Mouse (Mus musculus) liver, embryonic 12.5 days (tissue): ENCODE results near the gene Mturn. TPM values are rescaled to one million over a fixed set of nuclear protein-coding genes. Genes with fewer than 3 reads are reported as not detected.

Experiments used
- ATAC-seq: fragments of 200-750 bp; cut with Nextera tagmentation; 2 replicates; pipeline ENCODE4 v1.8.0; 2017; ENCODE audit warnings: moderate number of reproducible peaks, mild to moderate bottlenecking, moderate library complexity
- H3K27ac ChIP-seq: fragments of 300-500 bp; sonication (generic); 2 replicates; pipeline ENCODE4 v1.5.1; 2016; ENCODE audit warnings: mild to moderate bottlenecking
- H3K27me3 ChIP-seq: fragments of 300-500 bp; sonication (generic); replicated peaks from 2 replicates; pipeline ENCODE4 v1.6.1; 2016; ENCODE audit warnings: mild to moderate bottlenecking, moderate library complexity
- H3K36me3 ChIP-seq: fragments of 300-500 bp; sonication (generic); 2 replicates; pipeline ENCODE4 v1.6.1; 2016; ENCODE audit warnings: mild to moderate bottlenecking, moderate library complexity
- H3K4me1 ChIP-seq: fragments of 300-500 bp; sonication (generic); 2 replicates; pipeline ENCODE4 v1.6.1; 2016
- H3K4me2 ChIP-seq: fragments of 300-500 bp; sonication (generic); 2 replicates; pipeline ENCODE4 v1.6.1; 2016; ENCODE audit warnings: mild to moderate bottlenecking, moderate library complexity
- H3K4me3 ChIP-seq: fragments of 300-500 bp; sonication (generic); 2 replicates; pipeline ENCODE4 v1.5.1; 2016; ENCODE audit warnings: mild to moderate bottlenecking, moderate library complexity
- H3K9ac ChIP-seq: fragments of 300-500 bp; sonication (generic); 2 replicates; pipeline ENCODE4 v1.6.1; 2016; ENCODE audit warnings: mild to moderate bottlenecking, moderate library complexity
- H3K9me3 ChIP-seq: fragments of 300-500 bp; sonication (generic); replicated peaks from 2 replicates; pipeline ENCODE4 v1.6.1; 2016; ENCODE audit warnings: mild to moderate bottlenecking, moderate library complexity
- WGBS: fragments of 180-500 bp; shearing (Covaris S2); methylation state at CpG from one replicate; pipeline ENCODE4 v1.1.7; 2016; ENCODE audit not compliant: insufficient replicate concordance; 5-methylcytosine and 5-hydroxymethylcytosine counted together
- polyA plus RNA-seq: library from polyadenylated mRNA; unstranded; fragments of >200 nt; fragmentation: Nextera tagmentation; extraction: Ambion mirVana; gene quantifications from 2 replicates; pipeline ENCODE4 v1.2.1, GENCODE M21; 2016

Gene Mturn
- polyA plus RNA-seq, 1 experiment from 2014 or later: 0.72 TPM

GRCm38 (mm10) chr6:54749056-54749455 is 67.6 kb downstream of the Mturn start:
- Histone ChIP-seq H3K4me3 (no peak overlapping the region), H3K36me3 (no peaks in the 10 kb centered on the region), H3K4me1 (no peaks in the 10 kb centered on the region), H3K4me2 (no peak overlapping the region), H3K9ac (no peak overlapping the region), H3K27me3 (no peaks in the 10 kb centered on the region), H3K9me3 (no peaks in the 10 kb centered on the region), H3K27ac (no peak overlapping the region)
- ATAC-seq: no peak
- 82% methylated on average over 7 of the region's 7 CpGs for WGBS

GRCm38 (mm10) chr6:54751621-54752020 is 70.2 kb downstream of the Mturn start:
- 77% methylated on average over 4 of the region's 4 CpGs for WGBS
- no peak overlapping the region for H3K27ac ChIP-seq
- H3K4me2 ChIP-seq: no peak overlapping the region
- H3K4me3 ChIP-seq: no peak overlapping the region
- no peak overlapping the region for H3K9ac ChIP-seq
- H3K36me3 ChIP-seq: no peaks in the 10 kb centered on the region
- H3K4me1 ChIP-seq: no peaks in the 10 kb centered on the region
- no peak for ATAC-seq
- no peaks in the 10 kb centered on the region for H3K27me3 ChIP-seq
- no peaks in the 10 kb centered on the region for H3K9me3 ChIP-seq

GRCm38 (mm10) chr6:54752076-54752475 is 70.7 kb downstream of the Mturn start:
- 23% methylated on average over 3 of the region's 3 CpGs for WGBS
- no peak overlapping the region for H3K4me3 ChIP-seq
- no peaks in the 10 kb centered on the region for H3K36me3 ChIP-seq
- no peak overlapping the region for H3K4me2 ChIP-seq
- no peak overlapping the region for H3K9ac ChIP-seq
- no peaks in the 10 kb centered on the region for H3K9me3 ChIP-seq
- no peaks in the 10 kb centered on the region for H3K4me1 ChIP-seq
- no peaks in the 10 kb centered on the region for H3K27me3 ChIP-seq
- no peak for ATAC-seq
- H3K27ac ChIP-seq: no peak overlapping the region

Other genes starting within 250 kb of the Mturn start
- 0.60 and 0.68 TPM in 2 replicates for gene Scrn1, start 115.1 kb upstream of the Mturn start, polyA plus RNA-seq
- 5.0 TPM in 2 replicates for gene Plekha8, start 86.5 kb upstream of the Mturn start, polyA plus RNA-seq
- gene Fkbp14, start 84.3 kb upstream of the Mturn start, polyA plus RNA-seq: 5.9 and 6.2 TPM in 2 replicates
- gene Znrf2, start 135.3 kb downstream of the Mturn start, polyA plus RNA-seq: 2.9 and 3.2 TPM in 2 replicates